Mouse (Mus musculus) intestine, embryonic 16.5 days (tissue): ENCODE measurements at regions not wholly inside any gene's neighbourhood (a gene's known extent, or its start where the extent isn't known, plus 50 kb on each side); places are given as distances from the start of the nearest gene placed in this dataset.

ENCODE experiments used
- ATAC-seq: fragments of 200-750 bp; cut with Nextera tagmentation; 2 replicates; pipeline ENCODE4 v1.8.0; 2017; ENCODE audit warnings: moderate TSS enrichment, moderate library complexity
- H3K27ac ChIP-seq: fragments of 300-500 bp; sonication (generic); 2 replicates; pipeline ENCODE4 v1.5.1; 2014; ENCODE audit warnings: mild to moderate bottlenecking, low read length
- H3K27me3 ChIP-seq: fragments of 300-500 bp; sonication (generic); replicated peaks from 2 replicates; pipeline ENCODE4 v1.6.1; 2014; ENCODE audit warnings: low read length, control low read depth, mixed read lengths; ENCODE audit not compliant: control insufficient read depth, insufficient read depth
- H3K36me3 ChIP-seq: fragments of 300-500 bp; sonication (generic); 2 replicates; pipeline ENCODE4 v1.6.1; 2014; ENCODE audit warnings: low read length, control low read depth; ENCODE audit not compliant: control insufficient read depth, insufficient read depth
- H3K4me1 ChIP-seq: fragments of 300-500 bp; sonication (generic); 2 replicates; pipeline ENCODE4 v1.6.1; 2014; ENCODE audit warnings: low read length, control low read depth, mixed read lengths; ENCODE audit not compliant: control insufficient read depth, insufficient read depth
- H3K4me2 ChIP-seq: fragments of 300-500 bp; sonication (generic); 2 replicates; pipeline ENCODE4 v1.6.1; 2014; ENCODE audit warnings: low read depth, low read length, control low read depth
- H3K4me3 ChIP-seq: fragments of 300-500 bp; sonication (generic); 2 replicates; pipeline ENCODE4 v1.5.1; 2014; ENCODE audit warnings: mild to moderate bottlenecking, low read length
- H3K9ac ChIP-seq: fragments of 300-500 bp; sonication (generic); 2 replicates; pipeline ENCODE4 v1.6.1; 2014; ENCODE audit warnings: low read depth, low read length
- H3K9me3 ChIP-seq: fragments of 300-500 bp; sonication (generic); 2 replicates; pipeline ENCODE4 v1.6.1; 2016; ENCODE audit warnings: low read length, control low read depth; ENCODE audit not compliant: control insufficient read depth
- WGBS: fragments of 180-500 bp; shearing (Covaris S2); extraction: QIAGEN DNeasy Blood & Tissue Kit; methylation state at CpG from one replicate; pipeline ENCODE4 v1.1.7; 2014; 5-methylcytosine and 5-hydroxymethylcytosine counted together

- H3K27me3 ChIP-seq, result no peaks in the 10 kb centered on the region
- H3K9ac ChIP-seq, result no peak overlapping the region
- no peak overlapping the region for H3K4me2 ChIP-seq
- ATAC-seq, result no peak
- no peak overlapping the region for H3K27ac ChIP-seq
- no peaks in the 10 kb centered on the region for H3K4me1 ChIP-seq
- H3K9me3 ChIP-seq, result no peaks in the 10 kb centered on the region
- no peak overlapping the region for H3K4me3 ChIP-seq
- H3K36me3 ChIP-seq, result no peaks in the 10 kb centered on the region
- WGBS, result 66% methylated on average over 5 of the region's 5 CpGs
These were observed 69.7 kb downstream of the Rplp1 start for GRCm38 (mm10) chr9:61844645-61845044.

- Histone ChIP-seq H3K9ac (no peak overlapping the region), H3K9me3 (no peaks in the 10 kb centered on the region), H3K27me3 (no peaks in the 10 kb centered on the region), H3K27ac (no peak overlapping the region), H3K36me3 (no peaks in the 10 kb centered on the region), H3K4me2 (no peak overlapping the region), H3K4me1 (no peaks in the 10 kb centered on the region), H3K4me3 (no peak overlapping the region)
- 68% methylated on average over 8 of the region's 8 CpGs for WGBS
- ATAC-seq, result no peak
These were observed 70.2 kb downstream of the Rplp1 start for GRCm38 (mm10) chr9:61844141-61844540.

- Histone ChIP-seq H3K4me1 (no peaks in the 10 kb centered on the region), H3K27me3 (no peaks in the 10 kb centered on the region), H3K27ac (no peak overlapping the region), H3K4me2 (no peak overlapping the region), H3K9ac (no peak overlapping the region), H3K9me3 (no peaks in the 10 kb centered on the region), H3K36me3 (no peaks in the 10 kb centered on the region), H3K4me3 (no peak overlapping the region)
- WGBS, result 82% methylated on average over 8 of the region's 8 CpGs
- no peak for ATAC-seq
These were observed 70.8 kb downstream of the Rplp1 start for GRCm38 (mm10) chr9:61843513-61843912.

GRCm38 (mm10) chr9:61842384-61842783, 72.0 kb downstream of the Rplp1 start:
- Histone ChIP-seq H3K4me2 (no peak overlapping the region), H3K4me1 (no peaks in the 10 kb centered on the region), H3K9ac (no peak overlapping the region), H3K4me3 (no peak overlapping the region), H3K27me3 (no peaks in the 10 kb centered on the region), H3K9me3 (no peaks in the 10 kb centered on the region), H3K36me3 (no peaks in the 10 kb centered on the region), H3K27ac (no peak overlapping the region)
- no peak for ATAC-seq

- H3K4me2 ChIP-seq, result no peak overlapping the region
- H3K27ac ChIP-seq, result no peak overlapping the region
- 61% methylated on average over 8 of the region's 8 CpGs for WGBS
- no peak overlapping the region for H3K4me3 ChIP-seq
- no peaks in the 10 kb centered on the region for H3K36me3 ChIP-seq
- H3K9ac ChIP-seq, result no peak overlapping the region
- no peaks in the 10 kb centered on the region for H3K4me1 ChIP-seq
- no peak for ATAC-seq
- no peaks in the 10 kb centered on the region for H3K9me3 ChIP-seq
- no peaks in the 10 kb centered on the region for H3K27me3 ChIP-seq
These were observed 73.1 kb downstream of the Rplp1 start for GRCm38 (mm10) chr9:61841222-61841621.

- Histone ChIP-seq H3K4me2 (no peak overlapping the region), H3K27ac (no peak overlapping the region), H3K9me3 (no peaks in the 10 kb centered on the region), H3K9ac (no peak overlapping the region), H3K4me1 (no peaks in the 10 kb centered on the region), H3K4me3 (no peak overlapping the region), H3K36me3 (no peaks in the 10 kb centered on the region), H3K27me3 (no peaks in the 10 kb centered on the region)
- 45% methylated on average over 7 of the region's 7 CpGs for WGBS
- no peak for ATAC-seq
These were observed 74.0 kb downstream of the Rplp1 start for GRCm38 (mm10) chr9:61840353-61840752.

GRCm38 (mm10) chr9:61833226-61833625, 81.1 kb downstream of the Rplp1 start:
- 76% methylated on average over 9 of the region's 9 CpGs for WGBS

GRCm38 (mm10) chr9:61830236-61830635, 84.1 kb downstream of the Rplp1 start:
- H3K4me1 ChIP-seq, result peaks cover 3% of the 10 kb centered on the region; the same call in 1 of the 2 replicates
- no peaks in the 10 kb centered on the region for H3K9me3 ChIP-seq
- peak; percentile 40; the same call in 1 of the 2 replicates for ATAC-seq
- H3K27me3 ChIP-seq, result no peaks in the 10 kb centered on the region; the same call in 1 of the 2 replicates
- no peak overlapping the region for H3K27ac ChIP-seq
- H3K4me3 ChIP-seq, result no peak overlapping the region
- 70% methylated on average over 7 of the region's 7 CpGs for WGBS
- H3K9ac ChIP-seq, result no peak overlapping the region
- no peaks in the 10 kb centered on the region for H3K36me3 ChIP-seq
- no peak overlapping the region for H3K4me2 ChIP-seq

More at GRCm38 (mm10) chr9:61833226-61833625, 81.1 kb downstream of the Rplp1 start:
- Histone ChIP-seq H3K4me2 (no peak overlapping the region), H3K9me3 (no peaks in the 10 kb centered on the region), H3K4me1 (no peaks in the 10 kb centered on the region), H3K9ac (no peak overlapping the region), H3K36me3 (no peaks in the 10 kb centered on the region), H3K4me3 (no peak overlapping the region), H3K27me3 (no peaks in the 10 kb centered on the region; the same call in 1 of the 2 replicates), H3K27ac (no peak overlapping the region)
- no peak for ATAC-seq

- no peak for ATAC-seq
- H3K27me3 ChIP-seq, result no peaks in the 10 kb centered on the region; the same call in 1 of the 2 replicates
These were observed 84.6 kb downstream of the Rplp1 start for GRCm38 (mm10) chr9:61829736-61830135.

GRCm38 (mm10) chr9:61829301-61829700, 85.0 kb downstream of the Rplp1 start:
- Histone ChIP-seq H3K27ac (no peak overlapping the region), H3K4me2 (no peak overlapping the region), H3K9me3 (no peaks in the 10 kb centered on the region), H3K4me3 (no peak overlapping the region), H3K9ac (no peak overlapping the region), H3K27me3 (no peaks in the 10 kb centered on the region; the same call in 1 of the 2 replicates), H3K36me3 (no peaks in the 10 kb centered on the region), H3K4me1 (peaks cover 3% of the 10 kb centered on the region; the same call in 1 of the 2 replicates)
- ATAC-seq, result no peak
- WGBS, result 85% methylated on average over 3 of the region's 3 CpGs

More at GRCm38 (mm10) chr9:61829736-61830135, 84.6 kb downstream of the Rplp1 start:
- Histone ChIP-seq H3K36me3 (no peaks in the 10 kb centered on the region), H3K27ac (no peak overlapping the region), H3K9me3 (no peaks in the 10 kb centered on the region), H3K4me2 (no peak overlapping the region), H3K4me3 (no peak overlapping the region), H3K9ac (no peak overlapping the region), H3K4me1 (peaks cover 3% of the 10 kb centered on the region; the same call in 1 of the 2 replicates)
- 76% methylated on average over 8 of the region's 8 CpGs for WGBS
